20 mouse cellular contexts compared by ENCODE assay signal in genomic region chr1:163483098-163483497, GRCm38 (mm10).
"Had no signal": no experiment of that assay in that cellular context is flagged by ENCODE, and none has a peak within 500 bp of the region (broad histone marks: within the 10 kb centered on the region; RNA-seq: fewer than 3 reads in every experiment).

No protein-coding gene starts in this region.

- H3K9me3 ChIP-seq: liver, embryonic 13.5 days; liver, embryonic 15.5 days; lung, embryonic 15.5 days; megakaryocyte, embryonic 14.5 days; midbrain, embryonic 13.5 days; midbrain, embryonic 15.5 days; neural tube, embryonic 12.5 days; stomach, embryonic 15.5 days had no signal

- H3K4me1 ChIP-seq: liver, embryonic 13.5 days; liver, embryonic 15.5 days; lung, embryonic 15.5 days; megakaryocyte, embryonic 14.5 days; midbrain, embryonic 13.5 days; midbrain, embryonic 15.5 days; neural tube, embryonic 12.5 days; stomach, embryonic 15.5 days had no signal

- ATAC-seq: liver, postnatal 0 days; lung, postnatal 0 days; midbrain, embryonic 13.5 days; midbrain, embryonic 15.5 days had no signal

- H3K4me3 ChIP-seq: liver, embryonic 13.5 days; liver, embryonic 15.5 days; lung, embryonic 15.5 days; megakaryocyte, embryonic 14.5 days; midbrain, embryonic 13.5 days; midbrain, embryonic 15.5 days; neural tube, embryonic 12.5 days; stomach, embryonic 15.5 days had no signal

- H3K36me3 ChIP-seq: liver, embryonic 13.5 days; liver, embryonic 15.5 days; lung, embryonic 15.5 days; midbrain, embryonic 13.5 days; midbrain, embryonic 15.5 days; neural tube, embryonic 12.5 days; stomach, embryonic 15.5 days had no signal

- H3K27me3 ChIP-seq: liver, embryonic 13.5 days; liver, embryonic 15.5 days; lung, embryonic 15.5 days; megakaryocyte, embryonic 14.5 days; midbrain, embryonic 13.5 days; midbrain, embryonic 15.5 days; neural tube, embryonic 12.5 days; stomach, embryonic 15.5 days had no signal

- H3K9ac ChIP-seq: liver, embryonic 13.5 days; liver, embryonic 15.5 days; liver, postnatal 0 days; lung, embryonic 15.5 days; midbrain, embryonic 13.5 days; midbrain, embryonic 15.5 days; neural tube, embryonic 12.5 days; stomach, embryonic 15.5 days had no signal

- DNase-seq: liver, embryonic 13.5 days; liver, postnatal 0 days; lung, adult 2 months; lung, postnatal 14 days; lung, postnatal 36 days; right cerebral cortex, postnatal 14 days; thymus, adult 18-20 months; thymus, postnatal 25 days; thymus, postnatal 4 days had no signal

- H3K27ac ChIP-seq: liver, embryonic 13.5 days; liver, embryonic 15.5 days; lung, embryonic 15.5 days; macrophage; midbrain, embryonic 13.5 days; midbrain, embryonic 15.5 days; neural tube, embryonic 12.5 days; stomach, embryonic 15.5 days; stomach, postnatal 0 days had no signal

- H3K4me2 ChIP-seq: liver, embryonic 13.5 days; liver, embryonic 15.5 days; lung, embryonic 15.5 days; midbrain, embryonic 11.5 days; midbrain, embryonic 13.5 days; midbrain, embryonic 15.5 days; neural tube, embryonic 12.5 days; stomach, embryonic 15.5 days had no signal
